Comparison of ENCODE assay signal across 15 mouse cellular contexts in the genomic region with DNA sequence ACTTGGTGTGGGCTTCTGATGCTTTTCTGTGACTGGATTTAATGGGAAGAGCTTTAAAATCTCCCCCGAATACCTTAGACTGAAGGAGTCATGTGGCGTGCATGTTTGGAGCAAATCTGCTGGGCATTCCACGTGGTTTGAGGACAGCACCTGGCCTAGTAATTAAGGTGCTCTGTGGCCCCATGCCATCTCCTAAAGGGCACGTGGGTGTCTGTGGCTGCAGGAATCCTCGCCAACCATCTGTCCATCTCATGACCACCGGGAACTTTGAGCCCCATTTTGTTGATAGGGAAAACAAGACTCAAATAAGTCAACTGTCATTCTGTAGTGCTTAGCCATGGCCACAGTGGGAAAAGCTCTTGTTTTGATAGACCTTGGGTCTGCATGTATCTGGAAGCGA.
"Had no signal": no experiment of that assay in that cellular context is flagged by ENCODE, and none has a peak within 500 bp of the region (broad histone marks: within the 10 kb centered on the region; RNA-seq: fewer than 3 reads in every experiment).

No protein-coding gene starts in this region.

- DNase-seq: kidney, postnatal 14 days; layer of hippocampus, adult 9-11 months; layer of hippocampus, postnatal 36 days; lung, adult 2 months; lung, postnatal 36 days; midbrain, embryonic 14.5 days; thymus, postnatal 14 days had no signal

- H3K9ac ChIP-seq: kidney, embryonic 15.5 days; limb, embryonic 12.5 days; liver, embryonic 15.5 days; neural tube, embryonic 12.5 days had no signal

- H3K27me3 ChIP-seq: kidney, embryonic 15.5 days; limb, embryonic 12.5 days; liver, embryonic 15.5 days; neural tube, embryonic 12.5 days had no signal

- H3K36me3 ChIP-seq: kidney, embryonic 15.5 days; limb, embryonic 12.5 days; liver, embryonic 15.5 days; midbrain, embryonic 10.5 days; neural tube, embryonic 12.5 days had no signal

- H3K4me3 ChIP-seq: kidney, embryonic 15.5 days; limb, embryonic 12.5 days; liver, embryonic 15.5 days; midbrain, embryonic 10.5 days; myocyte; neural tube, embryonic 12.5 days had no signal

- ATAC-seq: lung, postnatal 0 days had no signal

- H3K27ac ChIP-seq: kidney, embryonic 15.5 days; limb, embryonic 12.5 days; liver, embryonic 15.5 days; midbrain, embryonic 10.5 days; neural tube, embryonic 12.5 days; stomach, postnatal 0 days had no signal
